Mouse (Mus musculus) kidney, embryonic 15.5 days (tissue): ENCODE results near the gene Gm14862. TPM values are rescaled to one million over a fixed set of nuclear protein-coding genes. Genes with fewer than 3 reads are reported as not detected.
A peak's percentile ranks its signal among the peaks of the same experiment; 100 is the strongest.

ENCODE experiments used
- ATAC-seq: fragments of 200-750 bp; cut with Nextera tagmentation; replicated peaks from 2 replicates; pipeline ENCODE4 v1.8.0; 2017; ENCODE audit warnings: moderate TSS enrichment; ENCODE audit not compliant: low FRiP score
- H3K27ac ChIP-seq: fragments of 300-500 bp; sonication (generic); 2 replicates; pipeline ENCODE4 v1.5.1; 2015; ENCODE audit warnings: mild to moderate bottlenecking, inconsistent platforms
- H3K27me3 ChIP-seq: fragments of 300-500 bp; sonication (generic); 2 replicates; pipeline ENCODE4 v1.6.1; 2015; ENCODE audit warnings: inconsistent platforms
- H3K36me3 ChIP-seq: fragments of 300-500 bp; sonication (generic); 2 replicates; pipeline ENCODE4 v1.6.1; 2015; ENCODE audit warnings: inconsistent platforms
- H3K4me1 ChIP-seq: fragments of 300-500 bp; sonication (generic); 2 replicates; pipeline ENCODE4 v1.6.1; 2015; ENCODE audit warnings: inconsistent platforms
- H3K4me2 ChIP-seq: fragments of 300-500 bp; sonication (generic); 2 replicates; pipeline ENCODE4 v1.6.1; 2015; ENCODE audit warnings: moderate library complexity, mild to moderate bottlenecking, inconsistent platforms
- H3K4me3 ChIP-seq: fragments of 300-500 bp; sonication (generic); replicated peaks from 2 replicates; pipeline ENCODE4 v1.5.1; 2015; ENCODE audit warnings: mild to moderate bottlenecking, inconsistent platforms
- H3K9ac ChIP-seq: fragments of 300-500 bp; sonication (generic); 2 replicates; pipeline ENCODE4 v1.6.1; 2015; ENCODE audit warnings: mild to moderate bottlenecking, inconsistent platforms
- H3K9me3 ChIP-seq: fragments of 300-500 bp; sonication (generic); replicated peaks from 2 replicates; pipeline ENCODE4 v1.6.1; 2016; ENCODE audit warnings: inconsistent platforms
- WGBS: fragments of 180-500 bp; shearing (Covaris S2); methylation state at CpG from one replicate; pipeline ENCODE4 v1.1.7; 2015; ENCODE audit warnings: mixed read lengths; 5-methylcytosine and 5-hydroxymethylcytosine counted together
- polyA plus RNA-seq: library from polyadenylated mRNA; unstranded; fragments of >200 nt; fragmentation: Nextera tagmentation; extraction: Ambion mirVana; gene quantifications from 2 replicates; pipeline ENCODE4 v1.2.1, GENCODE M21; 2015

The Gm14862 gene
- polyA plus RNA-seq, 1 experiment from 2014 or later: 0.27 TPM

DNA sequence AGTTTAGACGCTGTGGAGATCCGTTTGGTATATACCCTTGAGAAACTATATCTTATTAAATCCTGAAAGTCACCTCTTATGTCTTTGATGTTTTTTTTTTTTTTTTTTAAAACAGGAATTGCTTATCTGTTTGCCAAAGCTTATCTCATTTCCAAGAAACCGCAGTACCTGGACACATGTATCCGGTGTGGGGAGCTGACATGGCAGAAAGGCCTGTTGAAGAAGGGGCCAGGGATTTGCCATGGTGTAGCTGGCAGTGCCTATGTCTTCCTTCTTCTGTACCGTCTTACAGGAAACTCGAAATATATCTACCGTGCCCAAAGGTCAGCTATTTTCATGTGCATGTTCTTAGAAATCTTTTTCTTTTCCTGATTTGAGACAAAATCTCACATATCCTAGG, 1.1 kb upstream of the Gm14862 start:
- Histone ChIP-seq H3K4me3 (no peak overlapping the region), H3K4me2 (no peak overlapping the region), H3K27me3 (no peaks in the 10 kb centered on the region), H3K4me1 (no peaks in the 10 kb centered on the region), H3K27ac (no peak overlapping the region), H3K36me3 (no peaks in the 10 kb centered on the region), H3K9me3 (no peaks in the 10 kb centered on the region), H3K9ac (no peak overlapping the region)
- ATAC-seq: no peak
- WGBS: 91% methylated on average over 7 of the region's 7 CpGs

DNA sequence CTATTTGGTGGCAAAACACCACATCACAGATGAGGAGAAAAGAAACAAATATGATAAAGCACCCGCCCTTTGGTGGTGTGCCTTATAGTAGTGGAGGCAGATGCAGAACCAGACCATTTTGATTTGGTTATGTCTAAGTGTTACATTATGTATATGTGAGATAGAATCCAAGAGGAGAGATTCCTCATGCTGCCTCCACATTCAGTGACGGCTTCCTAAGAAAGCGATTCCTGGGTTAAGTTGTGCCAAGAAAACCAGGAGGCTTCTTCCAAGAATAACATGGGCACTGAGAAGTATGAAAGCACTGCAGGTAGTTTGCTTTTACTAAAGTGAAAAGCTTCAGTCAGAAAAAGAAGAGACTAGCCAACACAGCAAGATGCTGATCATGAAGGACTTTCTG, 1.8 kb downstream of the Gm14862 start:
- Histone ChIP-seq H3K4me3 (no peak overlapping the region), H3K27me3 (no peaks in the 10 kb centered on the region), H3K9me3 (no peaks in the 10 kb centered on the region), H3K9ac (no peak overlapping the region), H3K4me2 (no peak overlapping the region), H3K4me1 (no peaks in the 10 kb centered on the region), H3K27ac (no peak overlapping the region), H3K36me3 (no peaks in the 10 kb centered on the region)
- WGBS: 94% methylated on average over 3 of the region's 3 CpGs
- no peak for ATAC-seq

- 0 out of 2 replicates have a peak, but pooled peaks cover 3% of the 10 kb centered on the region for H3K4me1 ChIP-seq
- no peaks in the 10 kb centered on the region for H3K36me3 ChIP-seq
- H3K9me3 ChIP-seq: no peaks in the 10 kb centered on the region
- H3K9ac ChIP-seq: no peak overlapping the region
- 75% methylated on average over 10 of the region's 10 CpGs for WGBS
- no peak for ATAC-seq
- H3K4me2 ChIP-seq: no peak overlapping the region
- H3K27me3 ChIP-seq: no peaks in the 10 kb centered on the region
- H3K27ac ChIP-seq: no peak overlapping the region
- H3K4me3 ChIP-seq: no peak overlapping the region
These were observed 2.7 kb downstream of the Gm14862 start for GRCm38 (mm10) chrX:9253990-9254389.

GRCm38 (mm10) chrX:9248911-9249310, 7.8 kb downstream of the Gm14862 start:
- H3K4me1 ChIP-seq: 0 out of 2 replicates have a peak, but pooled peaks cover 3% of the 10 kb centered on the region
- no peak overlapping the region for H3K4me3 ChIP-seq
- H3K4me2 ChIP-seq: no peak overlapping the region
- H3K36me3 ChIP-seq: no peaks in the 10 kb centered on the region
- H3K27ac ChIP-seq: no peak overlapping the region
- ATAC-seq: no peak
- H3K9me3 ChIP-seq: no peaks in the 10 kb centered on the region
- H3K9ac ChIP-seq: no peak overlapping the region
- 48% methylated on average over 5 of the region's 5 CpGs for WGBS
- H3K27me3 ChIP-seq: no peaks in the 10 kb centered on the region

DNA sequence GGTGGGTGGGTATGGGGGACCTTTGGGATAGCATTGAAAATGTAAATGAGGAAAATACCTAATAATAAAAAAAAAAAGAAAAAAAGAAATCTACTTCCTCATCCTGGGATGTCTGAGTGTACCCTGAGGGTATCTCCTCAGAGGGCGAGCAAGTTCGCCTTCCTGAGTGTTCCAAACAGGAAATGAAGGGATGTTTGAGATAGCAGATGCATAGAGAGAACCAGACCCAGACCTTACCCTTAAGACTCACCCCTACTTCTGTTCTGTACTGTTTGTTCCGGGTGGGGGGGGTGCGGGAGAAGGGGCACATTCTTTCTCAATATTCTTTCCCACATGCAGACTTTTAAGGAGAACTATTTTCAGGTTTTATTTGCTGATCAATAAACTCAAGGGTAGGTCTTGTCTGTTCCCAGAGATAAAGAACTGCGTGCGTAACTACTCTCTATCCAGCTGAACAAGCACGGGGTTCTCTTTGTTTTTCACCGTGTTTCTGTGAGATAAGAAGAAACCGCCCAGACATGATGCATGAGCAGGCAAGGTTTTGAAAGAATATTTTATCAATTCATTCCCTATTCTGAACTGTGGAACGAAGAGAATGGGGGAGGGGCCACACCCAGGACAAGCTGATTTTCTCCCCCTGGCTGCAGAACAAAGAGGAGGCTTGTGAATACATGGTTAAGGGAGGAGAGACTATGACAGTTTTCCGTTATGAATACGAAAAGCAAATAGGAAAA, 11.9 kb downstream of the Gm14862 start:
- Histone ChIP-seq H3K4me1 (0 out of 2 replicates have a peak, but pooled peaks cover 3% of the 10 kb centered on the region), H3K9me3 (no peaks in the 10 kb centered on the region), H3K4me3 (no peak overlapping the region), H3K4me2 (no peak overlapping the region), H3K27me3 (no peaks in the 10 kb centered on the region), H3K27ac (no peak overlapping the region), H3K36me3 (no peaks in the 10 kb centered on the region), H3K9ac (no peak overlapping the region)
- 75% methylated on average over 12 of the region's 12 CpGs for WGBS
- ATAC-seq: no peak

GRCm38 (mm10) chrX:9243381-9243864, 13.3 kb downstream of the Gm14862 start:
- 46% methylated on average over 8 of the region's 8 CpGs for WGBS
- H3K4me1 ChIP-seq: no peaks in the 10 kb centered on the region
- H3K4me2 ChIP-seq: no peak overlapping the region
- no peak overlapping the region for H3K4me3 ChIP-seq
- H3K36me3 ChIP-seq: no peaks in the 10 kb centered on the region
- no peak for ATAC-seq
- H3K27ac ChIP-seq: 0 out of 2 replicates have a peak overlapping the region, but pooled peaks have one; percentile 13
- no peak overlapping the region for H3K9ac ChIP-seq
- no peaks in the 10 kb centered on the region for H3K9me3 ChIP-seq
- no peaks in the 10 kb centered on the region for H3K27me3 ChIP-seq

DNA sequence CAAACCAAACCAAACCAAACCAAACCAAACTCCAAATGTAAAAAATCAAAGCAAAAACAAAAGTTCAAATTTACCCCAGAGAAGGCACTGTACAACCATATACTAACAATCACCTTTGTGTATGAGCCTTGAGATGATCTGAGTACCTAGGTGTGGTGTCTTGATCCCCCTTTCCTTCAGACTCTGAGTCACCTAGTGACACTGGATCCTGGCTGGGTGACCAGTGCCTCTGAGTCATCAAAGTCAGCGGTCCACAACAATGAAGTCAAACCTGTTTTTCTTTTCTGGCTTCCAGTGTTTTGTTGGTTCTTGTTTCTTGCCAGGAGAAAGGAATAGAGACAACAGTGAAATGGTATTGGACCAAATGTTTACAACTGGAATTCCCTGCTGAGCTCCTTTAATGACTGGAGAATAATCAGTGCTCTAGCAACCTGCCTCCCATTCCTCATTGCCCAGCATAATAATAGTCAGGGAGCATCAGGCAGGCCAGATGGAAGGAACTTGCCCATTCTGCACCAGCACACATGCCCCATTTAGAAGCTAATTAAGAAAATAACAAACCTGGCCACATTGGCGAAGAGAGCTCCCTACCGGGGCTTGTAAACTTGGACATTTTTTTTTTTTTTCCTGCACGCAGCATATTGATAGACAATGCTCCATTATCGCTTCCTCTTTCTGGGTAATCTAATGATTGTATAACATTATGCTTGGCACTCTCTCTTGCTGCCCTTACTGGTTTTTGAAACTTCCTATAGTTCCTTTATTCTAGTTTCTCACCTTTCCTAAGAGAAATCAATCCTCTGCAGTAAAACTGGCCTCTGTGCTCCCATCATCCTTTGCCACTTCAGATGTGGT, 15.7 kb downstream of the Gm14862 start:
- Histone ChIP-seq H3K36me3 (no peaks in the 10 kb centered on the region), H3K4me2 (no peak overlapping the region), H3K4me1 (no peaks in the 10 kb centered on the region), H3K4me3 (no peak overlapping the region), H3K27ac (no peak overlapping the region), H3K9ac (no peak overlapping the region), H3K9me3 (no peaks in the 10 kb centered on the region), H3K27me3 (no peaks in the 10 kb centered on the region)
- WGBS: 80% methylated on average over 5 of the region's 5 CpGs
- no peak for ATAC-seq

- H3K9ac ChIP-seq: no peak overlapping the region
- no peaks in the 10 kb centered on the region for H3K27me3 ChIP-seq
- H3K4me2 ChIP-seq: no peak overlapping the region
- H3K36me3 ChIP-seq: no peaks in the 10 kb centered on the region
- no peaks in the 10 kb centered on the region for H3K9me3 ChIP-seq
- 66% methylated on average over 2 of the region's 2 CpGs for WGBS
- H3K4me3 ChIP-seq: no peak overlapping the region
- no peaks in the 10 kb centered on the region for H3K4me1 ChIP-seq
- no peak overlapping the region for H3K27ac ChIP-seq
- ATAC-seq: no peak
These were observed 29.6 kb downstream of the Gm14862 start for GRCm38 (mm10) chrX:9227105-9227504.

GRCm38 (mm10) chrX:9222412-9223221, 34.1 kb downstream of the Gm14862 start:
- H3K4me3 ChIP-seq: no peak overlapping the region
- H3K27ac ChIP-seq: no peak overlapping the region
- H3K27me3 ChIP-seq: no peaks in the 10 kb centered on the region
- H3K36me3 ChIP-seq: no peaks in the 10 kb centered on the region
- 89% methylated on average over 3 of the region's 3 CpGs for WGBS
- no peak overlapping the region for H3K9ac ChIP-seq
- no peaks in the 10 kb centered on the region for H3K4me1 ChIP-seq
- no peaks in the 10 kb centered on the region for H3K9me3 ChIP-seq
- ATAC-seq: no peak
- no peak overlapping the region for H3K4me2 ChIP-seq

GRCm38 (mm10) chrX:9221736-9222135, 35.0 kb downstream of the Gm14862 start:
- Histone ChIP-seq H3K36me3 (no peaks in the 10 kb centered on the region), H3K27ac (no peak overlapping the region), H3K4me1 (no peaks in the 10 kb centered on the region), H3K27me3 (no peaks in the 10 kb centered on the region), H3K4me2 (no peak overlapping the region), H3K4me3 (no peak overlapping the region), H3K9ac (no peak overlapping the region), H3K9me3 (no peaks in the 10 kb centered on the region)
- WGBS: 82% methylated on average over 4 of the region's 4 CpGs
- no peak for ATAC-seq

GRCm38 (mm10) chrX:9221206-9221605, 35.5 kb downstream of the Gm14862 start:
- 33% methylated on average over 6 of the region's 6 CpGs for WGBS
- no peak overlapping the region for H3K4me3 ChIP-seq
- H3K36me3 ChIP-seq: no peaks in the 10 kb centered on the region
- H3K9me3 ChIP-seq: no peaks in the 10 kb centered on the region
- H3K9ac ChIP-seq: no peak overlapping the region
- H3K4me1 ChIP-seq: no peaks in the 10 kb centered on the region
- no peak overlapping the region for H3K27ac ChIP-seq
- ATAC-seq: no peak
- no peaks in the 10 kb centered on the region for H3K27me3 ChIP-seq
- no peak overlapping the region for H3K4me2 ChIP-seq

DNA sequence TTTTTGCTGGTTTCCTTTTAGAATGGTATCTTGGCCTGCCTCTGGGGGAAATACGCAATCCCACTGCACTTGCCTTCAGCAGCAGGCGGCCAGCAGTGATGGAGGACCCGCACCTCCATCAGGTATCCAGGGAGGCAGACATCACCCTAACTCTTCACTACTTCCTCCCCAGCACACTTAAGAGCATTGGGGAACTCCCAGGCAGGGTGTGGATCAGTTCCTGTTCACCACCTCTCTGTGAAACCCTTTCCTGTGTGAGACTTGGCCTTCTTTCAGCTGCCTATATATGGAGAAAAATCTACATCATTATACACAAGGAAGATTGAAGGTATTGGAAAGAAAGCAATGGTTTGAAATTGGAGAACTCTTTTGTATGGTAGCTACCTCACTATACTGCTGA, 37.1 kb downstream of the Gm14862 start:
- ATAC-seq: no peak
- Histone ChIP-seq H3K4me3 (no peak overlapping the region), H3K4me1 (no peaks in the 10 kb centered on the region), H3K9me3 (no peaks in the 10 kb centered on the region), H3K27me3 (no peaks in the 10 kb centered on the region), H3K36me3 (no peaks in the 10 kb centered on the region), H3K9ac (no peak overlapping the region), H3K27ac (no peak overlapping the region), H3K4me2 (no peak overlapping the region)
- WGBS: 93% methylated on average over 3 of the region's 3 CpGs
